In genomic region chr6:72380131-72380770, GRCm38 (mm10) we compare ENCODE assay signal across 8 mouse cellular contexts. TPM values are rescaled to one million over a fixed set of nuclear protein-coding genes. Genes with fewer than 3 reads are reported as not detected.
DNase-seq lines count a peak whose midpoint lies in the region; ATAC-seq and TF ChIP-seq lines count a peak whose summit lies in the region.

Gene Vamp5, minus strand, starts transcription at chr6:72380468.

- H3K27ac ChIP-seq in heart, embryonic 16.5 days (ENCODE audit: low read length) = peak within 1 kb of the TSS; percentile 68

- TF ChIP-seq CTCF in E14TG2a.4 (conservative IDR thresholded peaks at IDR 0.05; ENCODE audit: low read length) = 0 out of 2 replicates have a peak, but pooled peaks have one; percentile 6

- H3K36me3 ChIP-seq in E14TG2a.4 (ENCODE audit: insufficient read depth, low read length) = no peaks in the 10 kb centered on the region
- H3K36me3 ChIP-seq in heart, embryonic 16.5 days (ENCODE audit: control insufficient read depth, insufficient read depth) = peaks cover 8% of the 10 kb centered on the region

- peak within 1 kb of the TSS; percentile 82 for H3K4me3 ChIP-seq in E14TG2a.4 (replicated peaks; ENCODE audit: low read length)
- H3K4me3 ChIP-seq in heart, embryonic 16.5 days (ENCODE audit: low read length) = peak within 1 kb of the TSS; percentile 60

- peak within 1 kb of the TSS; percentile 76 for H3K9ac ChIP-seq in heart, embryonic 16.5 days (ENCODE audit: low read length)

- peak; percentile 91 for DNase-seq in adrenal gland, postnatal 10 days
- DNase-seq in kidney, postnatal 14 days = peak; percentile 91
- peak; percentile 93 to 94 for DNase-seq in lung, postnatal 4 days
- peak; percentile 70 for DNase-seq in retina, postnatal 1 day
- DNase-seq in urinary bladder, postnatal 4 days (ENCODE audit: low spot score in 2 of 2) = peak; percentile 74 to 75

- peak within 1 kb of the TSS; percentile 57 for H3K4me2 ChIP-seq in heart, embryonic 16.5 days (ENCODE audit: low read depth, low read length)

- peak; percentile 80 for ATAC-seq in erythroid progenitor cell, adult 5-6 weeks (replicated peaks; ENCODE audit: low FRiP score, poor library complexity, severe bottlenecking)
- peak; percentile 89 for ATAC-seq in heart, embryonic 16.5 days (replicated peaks; ENCODE audit: extremely low read depth, insufficient read depth, low FRiP score)

- peaks cover 60% of the 10 kb centered on the region for H3K27me3 ChIP-seq in E14TG2a.4 (ENCODE audit: insufficient read depth, low read length)
- H3K27me3 ChIP-seq in heart, embryonic 16.5 days (ENCODE audit: control insufficient read depth, insufficient read depth, low read length) = no peaks in the 10 kb centered on the region

- H3K9me3 ChIP-seq in E14TG2a.4 (ENCODE audit: low read length) = no peaks in the 10 kb centered on the region
- H3K9me3 ChIP-seq in heart, embryonic 16.5 days (replicated peaks; ENCODE audit: control insufficient read depth, low read length) = no peaks in the 10 kb centered on the region

- H3K4me1 ChIP-seq in E14TG2a.4 (replicated peaks; ENCODE audit: low read depth, low read length) = peaks cover 9% of the 10 kb centered on the region; the same call in 1 of the 2 replicates
- 0 out of 2 replicates have a peak, but pooled peaks cover 3% of the 10 kb centered on the region for H3K4me1 ChIP-seq in heart, embryonic 16.5 days (ENCODE audit: control insufficient read depth, insufficient read depth, low read length)

- WGBS in heart, embryonic 16.5 days = under 1% methylated on average over 49 of the region's 49 CpGs

RNA-seq across cellular contexts. Expression of gene Vamp5, which starts in this region (rescaled TPM):
- 10 to 100 TPM; 25.2 to 46.6 TPM for total RNA-seq in adrenal gland, postnatal 10 days (2021)
- total RNA-seq in erythroid progenitor cell, adult 5-6 weeks (2015; ENCODE audit: low replicate concordance) = 85.1 and 98.0 TPM in 2 replicates
- 23.8 and 24.3 TPM in 2 replicates for total RNA-seq in erythroid progenitor cell, adult 5-6 weeks (2017; ENCODE audit: low replicate concordance)
- 40.1 and 46.0 TPM in 2 replicates for polyA plus RNA-seq in heart, embryonic 16.5 days (2015; fragmentation: Nextera tagmentation; extraction: Ambion mirVana)

Comparison
In these comparisons a context has a peak if more than half of its experiments do, and no peak if none do; other contexts are left out.
1. Peak in every context shown above with its lines: DNase-seq, ATAC-seq, H3K4me3 ChIP-seq and H3K27ac ChIP-seq.